In genomic region chr5:142406937-142407336, GRCm38 (mm10) we compare ENCODE assay signal across 14 mouse cellular contexts.
"Had no signal": no experiment of that assay in that cellular context is flagged by ENCODE, and none has a peak within 500 bp of the region (broad histone marks: within the 10 kb centered on the region; RNA-seq: fewer than 3 reads in every experiment).

No protein-coding gene starts in this region.

- ATAC-seq: intestine, embryonic 15.5 days had no signal

- H3K4me3 ChIP-seq: intestine, embryonic 15.5 days; limb, embryonic 12.5 days; limb, embryonic 15.5 days had no signal

- H3K27me3 ChIP-seq: intestine, embryonic 15.5 days; limb, embryonic 12.5 days; limb, embryonic 15.5 days had no signal

- DNase-seq: left cerebral cortex, postnatal 4 days; liver, postnatal 0 days; lung, embryonic 14.5 days; lung, postnatal 10 days; lung, postnatal 36 days; midbrain, embryonic 14.5 days; thymus, postnatal 25 days had no signal

- H3K9ac ChIP-seq: intestine, embryonic 15.5 days; limb, embryonic 12.5 days; limb, embryonic 15.5 days; liver, embryonic 14.5 days; liver, postnatal 0 days; lung, embryonic 14.5 days had no signal

- H3K4me2 ChIP-seq: intestine, embryonic 15.5 days; limb, embryonic 12.5 days; limb, embryonic 15.5 days; liver, embryonic 11.5 days; lung, embryonic 14.5 days; midbrain, embryonic 11.5 days had no signal

- H3K27ac ChIP-seq: intestine, embryonic 15.5 days; kidney, postnatal 0 days; limb, embryonic 12.5 days; limb, embryonic 15.5 days; liver, embryonic 14.5 days had no signal

- H3K36me3 ChIP-seq: intestine, embryonic 15.5 days had no signal

- H3K9me3 ChIP-seq: intestine, embryonic 15.5 days; limb, embryonic 12.5 days; limb, embryonic 15.5 days had no signal
